ENCODE assay signal across 8 mouse cellular contexts in the genomic region with DNA sequence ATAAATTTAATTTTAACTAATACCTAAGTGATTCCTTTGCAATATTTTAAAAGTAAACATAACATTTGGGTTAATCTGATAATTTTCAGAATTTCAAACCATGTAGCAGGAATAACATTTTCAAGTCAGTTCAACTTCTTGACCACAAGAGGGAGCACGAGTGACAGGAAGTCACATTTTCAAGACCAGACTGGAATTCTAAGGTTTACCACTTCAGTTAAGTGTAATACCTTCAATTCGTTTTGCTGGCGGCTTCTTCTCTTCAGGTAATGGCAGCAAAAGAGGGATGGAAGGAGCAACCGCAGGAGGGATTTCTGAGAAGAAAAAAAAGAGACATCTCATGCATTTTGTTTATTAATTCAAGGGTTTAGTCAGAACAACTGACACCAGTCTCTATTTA.
A peak's percentile ranks its signal among the peaks of the same experiment; 100 is the strongest.
DNase-seq lines count a peak whose midpoint lies in the region; ATAC-seq and TF ChIP-seq lines count a peak whose summit lies in the region.

No protein-coding gene starts in this region.

- ATAC-seq in forebrain, postnatal 0 days: peak; percentile 18; the same call in 1 of the 2 replicates
- ATAC-seq in midbrain, embryonic 14.5 days (ENCODE audit: low FRiP score, low TSS enrichment): no peak
- ATAC-seq in common myeloid progenitor, adult 5-6 weeks (replicated peaks; ENCODE audit: low read depth, poor library complexity, severe bottlenecking): peak; percentile 83
- no peak for ATAC-seq in heart, embryonic 12.5 days (ENCODE audit: insufficient number of reproducible peaks, low FRiP score)

- H3K4me3 ChIP-seq in forebrain, postnatal 0 days (ENCODE audit: low read depth, low read length): no peak overlapping the region
- no peak overlapping the region for H3K4me3 ChIP-seq in forebrain, embryonic 10.5 days
- no peak overlapping the region for H3K4me3 ChIP-seq in midbrain, embryonic 14.5 days (replicated peaks; ENCODE audit: low read depth, low read length)
- no peak overlapping the region for H3K4me3 ChIP-seq in midbrain, embryonic 10.5 days
- no peak overlapping the region for H3K4me3 ChIP-seq in heart, embryonic 12.5 days

- no peaks in the 10 kb centered on the region for H3K36me3 ChIP-seq in forebrain, postnatal 0 days (ENCODE audit: insufficient read depth)
- no peaks in the 10 kb centered on the region for H3K36me3 ChIP-seq in forebrain, embryonic 10.5 days (replicated peaks)
- H3K36me3 ChIP-seq in midbrain, embryonic 14.5 days (ENCODE audit: control insufficient read depth, insufficient read depth, low read length): no peaks in the 10 kb centered on the region
- H3K36me3 ChIP-seq in midbrain, embryonic 10.5 days: no peaks in the 10 kb centered on the region
- H3K36me3 ChIP-seq in heart, embryonic 12.5 days: peaks cover 68% of the 10 kb centered on the region

- no peak overlapping the region for H3K4me2 ChIP-seq in forebrain, postnatal 0 days (ENCODE audit: low read depth)
- no peak overlapping the region for H3K4me2 ChIP-seq in midbrain, embryonic 14.5 days (ENCODE audit: low read length)
- H3K4me2 ChIP-seq in heart, embryonic 12.5 days: no peak overlapping the region

- peak; percentile 78 for TF ChIP-seq CTCF in forebrain, postnatal 0 days (IDR thresholded peaks at IDR 0.05; ENCODE audit: low read depth)

- H3K9me3 ChIP-seq in forebrain, postnatal 0 days (ENCODE audit: low read length): no peaks in the 10 kb centered on the region
- no peaks in the 10 kb centered on the region for H3K9me3 ChIP-seq in forebrain, embryonic 10.5 days
- H3K9me3 ChIP-seq in midbrain, embryonic 14.5 days (ENCODE audit: control insufficient read depth, low read length): no peaks in the 10 kb centered on the region
- H3K9me3 ChIP-seq in midbrain, embryonic 10.5 days (replicated peaks): no peaks in the 10 kb centered on the region
- H3K9me3 ChIP-seq in heart, embryonic 12.5 days (replicated peaks): no peaks in the 10 kb centered on the region

- no peak overlapping the region for H3K9ac ChIP-seq in forebrain, postnatal 0 days
- H3K9ac ChIP-seq in midbrain, embryonic 14.5 days (replicated peaks; ENCODE audit: low read length): no peak overlapping the region
- H3K9ac ChIP-seq in heart, embryonic 12.5 days: no peak overlapping the region

- no peaks in the 10 kb centered on the region for H3K4me1 ChIP-seq in forebrain, postnatal 0 days (ENCODE audit: insufficient read depth)
- H3K4me1 ChIP-seq in forebrain, embryonic 10.5 days: no peaks in the 10 kb centered on the region
- H3K4me1 ChIP-seq in midbrain, embryonic 14.5 days (ENCODE audit: control insufficient read depth, insufficient read depth, low read length): no peaks in the 10 kb centered on the region
- no peaks in the 10 kb centered on the region for H3K4me1 ChIP-seq in midbrain, embryonic 10.5 days
- no peaks in the 10 kb centered on the region for H3K4me1 ChIP-seq in heart, embryonic 12.5 days (replicated peaks)

- DNase-seq in forebrain, postnatal 0 days: peak; percentile 65
- DNase-seq in forebrain, embryonic 10.5 days (ENCODE audit: extremely low spot score, low spot score): no peak
- peak; percentile 85 for DNase-seq in midbrain, embryonic 14.5 days
- no peak for DNase-seq in midbrain, embryonic 10.5 days (ENCODE audit: low spot score)
- DNase-seq in naive thymus-derived CD4-positive, alpha-beta T cell, adult 2 months (ENCODE audit: low read depth): peak; percentile 39
- DNase-seq in right cerebral cortex, postnatal 14 days: no peak

- no peak overlapping the region for H3K27ac ChIP-seq in forebrain, postnatal 0 days (ENCODE audit: low read depth, low read length)
- no peak overlapping the region for H3K27ac ChIP-seq in forebrain, embryonic 10.5 days
- no peak overlapping the region for H3K27ac ChIP-seq in midbrain, embryonic 14.5 days (replicated peaks; ENCODE audit: low read depth, low read length)
- H3K27ac ChIP-seq in midbrain, embryonic 10.5 days (replicated peaks): no peak overlapping the region
- H3K27ac ChIP-seq in heart, embryonic 12.5 days (ENCODE audit: poor library complexity, severe bottlenecking): no peak overlapping the region

- H3K27me3 ChIP-seq in forebrain, postnatal 0 days (ENCODE audit: insufficient read depth, low read length): no peaks in the 10 kb centered on the region
- no peaks in the 10 kb centered on the region for H3K27me3 ChIP-seq in forebrain, embryonic 10.5 days (ENCODE audit: poor library complexity, severe bottlenecking)
- no peaks in the 10 kb centered on the region for H3K27me3 ChIP-seq in midbrain, embryonic 14.5 days (ENCODE audit: control insufficient read depth, insufficient read depth, low read length)
- no peaks in the 10 kb centered on the region for H3K27me3 ChIP-seq in midbrain, embryonic 10.5 days (ENCODE audit: low read depth, poor library complexity, severe bottlenecking)
- no peaks in the 10 kb centered on the region for H3K27me3 ChIP-seq in heart, embryonic 12.5 days (replicated peaks)

- 28% methylated on average over 4 of the region's 4 CpGs for WGBS in forebrain, postnatal 0 days
- WGBS in forebrain, embryonic 10.5 days: 38% methylated on average over 4 of the region's 4 CpGs
- 28% methylated on average over 4 of the region's 4 CpGs for WGBS in midbrain, embryonic 14.5 days
- 24% methylated on average over 4 of the region's 4 CpGs for WGBS in midbrain, embryonic 10.5 days
- WGBS in heart, embryonic 12.5 days: 27% methylated on average over 4 of the region's 4 CpGs

Comparison
In these comparisons a context has a peak if more than half of its experiments do, and no peak if none do; other contexts are left out.
1. DNase-seq: peak in forebrain, postnatal 0 days (single experiment), midbrain, embryonic 14.5 days (single experiment) and naive thymus-derived CD4-positive, alpha-beta T cell, adult 2 months (single experiment); none in forebrain, embryonic 10.5 days (single experiment), midbrain, embryonic 10.5 days (single experiment) and right cerebral cortex, postnatal 14 days (single experiment).
2. ATAC-seq: peak in forebrain, postnatal 0 days (single experiment) and common myeloid progenitor, adult 5-6 weeks (single experiment); none in midbrain, embryonic 14.5 days (single experiment) and heart, embryonic 12.5 days (single experiment).